Mouse (Mus musculus) kidney, adult 10 weeks (tissue): ENCODE data around the gene Srpx. TPM values are rescaled to one million over a fixed set of nuclear protein-coding genes. Genes with fewer than 3 reads are reported as not detected.

Experiments used
- polyA plus RNA-seq: library from polyadenylated mRNA; stranded (reverse); fragments of 350-450 nt; fragmentation: Illumina TruSeq; extraction: RNeasy Lipid Tissue Mini Kit (QIAGEN cat#74804); gene quantifications from one replicate; pipeline ENCODE4 v1.2.3, GENCODE M21; 2014; ENCODE audit warnings: low read depth, low replicate concordance

Srpx gene
- polyA plus RNA-seq = 3.0 TPM

GRCm38 (mm10) chrX:10117065-10117719 is at the start of gene Srpx:
Gene Srpx (minus strand): TSS chrX:10117709.

Other genes starting within 250 kb of the Srpx start
- 1.4 TPM for gene Sytl5, start 232.1 kb downstream of the Srpx start, polyA plus RNA-seq
- 14.2 TPM for gene Rpgr, start 99.2 kb upstream of the Srpx start, polyA plus RNA-seq
- 0.20 TPM for gene Otc, start 134.6 kb upstream of the Srpx start, polyA plus RNA-seq